Mouse (Mus musculus): ENCODE data around the gene Glt8d1. TPM values are rescaled to one million over a fixed set of nuclear protein-coding genes. Genes with fewer than 3 reads are reported as not detected.
A peak's percentile ranks its signal among the peaks of the same experiment; 100 is the strongest.

Gene Glt8d1
- 54.1 and 57.9 TPM in 2 replicates for polyA plus RNA-seq (2015; fragmentation: Nextera tagmentation; extraction: Ambion mirVana)

- Histone ChIP-seq H3K4me1 (ENCODE audit: control insufficient read depth, insufficient read depth, low read length) (peaks cover 13% of the 10 kb centered on the region), H3K4me2 (ENCODE audit: low read depth, low read length) (peak within 1 kb of the TSS; percentile 88), H3K4me3 (replicated peaks; ENCODE audit: low read length) (peak within 1 kb of the TSS; percentile 97), H3K27me3 (ENCODE audit: control insufficient read depth, insufficient read depth, low read length) (no peaks in the 10 kb centered on the region), H3K9ac (ENCODE audit: low read length) (peak within 1 kb of the TSS; percentile 97), H3K9me3 (replicated peaks; ENCODE audit: control insufficient read depth, low read length) (no peaks in the 10 kb centered on the region), H3K27ac (ENCODE audit: low read length) (peak within 1 kb of the TSS; percentile 95), H3K36me3 (ENCODE audit: control insufficient read depth, insufficient read depth, low read length) (no peaks in the 10 kb centered on the region)
- ATAC-seq (ENCODE audit: insufficient read depth, low FRiP score), result peak; percentile 95
- WGBS, result under 1% methylated on average over 84 of the region's 84 CpGs
These were observed at the start of gene Glt8d1, which contains the start of gene Spcs1 for GRCm38 (mm10) chr14:31001307-31002205. Glt8d1 (plus strand) TSS chr14:31001400. Spcs1 (minus strand) TSS chr14:31001672.

DNA sequence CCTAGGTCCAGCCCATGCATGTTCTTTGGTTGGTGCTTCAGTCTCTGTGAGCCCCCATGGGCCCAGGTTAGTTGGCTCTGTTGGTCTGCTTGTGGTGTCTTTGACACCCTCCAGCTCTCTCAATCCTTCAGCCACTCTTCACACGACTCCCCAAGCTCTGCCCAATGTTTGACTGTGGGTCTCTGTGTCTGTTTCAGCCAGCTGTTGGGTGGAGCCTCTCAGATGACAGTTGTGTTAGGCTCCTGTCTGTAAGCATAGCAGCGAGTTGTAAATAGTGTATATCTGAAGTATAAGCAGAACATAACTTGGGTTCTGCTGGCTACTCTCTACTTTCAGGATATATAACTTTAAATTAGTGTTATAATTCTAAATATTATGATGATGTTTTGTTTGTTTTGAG is 42.7 kb upstream of the Glt8d1 start:
- H3K4me2 ChIP-seq (ENCODE audit: low read depth, low read length), result no peak overlapping the region
- H3K36me3 ChIP-seq (ENCODE audit: control insufficient read depth, insufficient read depth, low read length), result no peaks in the 10 kb centered on the region
- WGBS, result 66% methylated on average over 2 of the region's 2 CpGs
- H3K9ac ChIP-seq (ENCODE audit: low read length), result no peak overlapping the region
- no peak overlapping the region for H3K27ac ChIP-seq (ENCODE audit: low read length)
- no peaks in the 10 kb centered on the region for H3K27me3 ChIP-seq (ENCODE audit: control insufficient read depth, insufficient read depth, low read length)
- H3K9me3 ChIP-seq (replicated peaks; ENCODE audit: control insufficient read depth, low read length), result no peaks in the 10 kb centered on the region
- ATAC-seq (ENCODE audit: insufficient read depth, low FRiP score), result no peak
- no peak overlapping the region for H3K4me3 ChIP-seq (replicated peaks; ENCODE audit: low read length)
- no peaks in the 10 kb centered on the region for H3K4me1 ChIP-seq (ENCODE audit: control insufficient read depth, insufficient read depth, low read length)

DNA sequence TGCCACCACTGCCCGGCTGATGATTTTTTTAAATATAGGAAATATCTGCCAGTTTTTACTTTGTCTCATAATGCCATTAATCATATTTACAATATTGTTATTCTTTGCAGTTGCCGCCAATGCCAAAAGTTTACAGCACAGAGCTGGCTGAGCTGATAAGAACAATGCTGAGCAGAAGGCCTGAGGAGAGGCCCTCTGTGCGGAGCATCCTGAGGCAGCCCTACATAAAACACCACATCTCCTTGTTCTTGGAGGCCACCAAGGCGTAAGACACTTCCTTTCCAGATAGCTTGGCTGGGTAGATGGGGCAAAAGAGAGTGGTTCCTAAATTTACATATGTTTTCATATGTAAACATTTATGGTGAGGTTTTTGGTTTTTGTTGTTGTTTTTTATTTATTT is 42.2 kb upstream of the Glt8d1 start:
- Histone ChIP-seq H3K9ac (ENCODE audit: low read length) (no peak overlapping the region), H3K4me3 (replicated peaks; ENCODE audit: low read length) (no peak overlapping the region), H3K4me2 (ENCODE audit: low read depth, low read length) (no peak overlapping the region), H3K4me1 (ENCODE audit: control insufficient read depth, insufficient read depth, low read length) (no peaks in the 10 kb centered on the region), H3K27me3 (ENCODE audit: control insufficient read depth, insufficient read depth, low read length) (no peaks in the 10 kb centered on the region), H3K27ac (ENCODE audit: low read length) (no peak overlapping the region), H3K36me3 (ENCODE audit: control insufficient read depth, insufficient read depth, low read length) (no peaks in the 10 kb centered on the region), H3K9me3 (replicated peaks; ENCODE audit: control insufficient read depth, low read length) (no peaks in the 10 kb centered on the region)
- ATAC-seq (ENCODE audit: insufficient read depth, low FRiP score), result no peak
- WGBS, result 87% methylated on average over 4 of the region's 4 CpGs

GRCm38 (mm10) chr14:30960366-30960765 is 40.8 kb upstream of the Glt8d1 start:
- no peak for ATAC-seq (ENCODE audit: insufficient read depth, low FRiP score)
- no peak overlapping the region for H3K4me3 ChIP-seq (replicated peaks; ENCODE audit: low read length)
- no peak overlapping the region for H3K9ac ChIP-seq (ENCODE audit: low read length)
- no peaks in the 10 kb centered on the region for H3K36me3 ChIP-seq (ENCODE audit: control insufficient read depth, insufficient read depth, low read length)
- no peaks in the 10 kb centered on the region for H3K4me1 ChIP-seq (ENCODE audit: control insufficient read depth, insufficient read depth, low read length)
- H3K9me3 ChIP-seq (replicated peaks; ENCODE audit: control insufficient read depth, low read length), result no peaks in the 10 kb centered on the region
- H3K4me2 ChIP-seq (ENCODE audit: low read depth, low read length), result no peak overlapping the region
- 80% methylated on average over 1 of the region's 1 CpGs for WGBS
- no peak overlapping the region for H3K27ac ChIP-seq (ENCODE audit: low read length)
- H3K27me3 ChIP-seq (ENCODE audit: control insufficient read depth, insufficient read depth, low read length), result no peaks in the 10 kb centered on the region

DNA sequence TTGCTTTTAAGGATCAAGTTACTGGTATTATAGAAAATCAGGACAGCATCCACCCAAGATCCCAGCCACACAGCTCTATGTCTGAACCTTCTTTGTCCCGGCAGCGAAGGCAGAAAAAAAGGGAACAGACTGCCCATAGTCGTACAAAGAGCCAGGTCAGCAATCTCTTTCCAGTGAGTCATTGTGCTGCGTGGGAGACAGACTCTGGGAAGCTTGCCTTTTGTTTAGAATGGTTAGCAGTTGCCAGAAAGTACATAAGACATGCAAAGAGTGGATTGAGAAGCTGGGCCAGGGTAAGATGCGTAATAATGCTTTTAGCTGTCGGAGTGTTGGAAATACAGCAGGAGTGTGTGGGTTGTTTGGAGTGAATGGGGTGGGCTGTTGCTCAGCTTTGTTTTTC is 27.0 kb upstream of the Glt8d1 start:
- peak overlapping the region; percentile 68; the same call in 1 of the 2 replicates for H3K27ac ChIP-seq (ENCODE audit: low read length)
- H3K4me2 ChIP-seq (ENCODE audit: low read depth, low read length), result no peak overlapping the region
- ATAC-seq (ENCODE audit: insufficient read depth, low FRiP score), result peak; percentile 80; the same call in 1 of the 2 replicates
- WGBS, result 51% methylated on average over 6 of the region's 6 CpGs
- no peaks in the 10 kb centered on the region for H3K4me1 ChIP-seq (ENCODE audit: control insufficient read depth, insufficient read depth, low read length)
- no peaks in the 10 kb centered on the region for H3K27me3 ChIP-seq (ENCODE audit: control insufficient read depth, insufficient read depth, low read length)
- no peaks in the 10 kb centered on the region for H3K9me3 ChIP-seq (replicated peaks; ENCODE audit: control insufficient read depth, low read length)
- H3K4me3 ChIP-seq (replicated peaks; ENCODE audit: low read length), result no peak overlapping the region
- peaks cover 6% of the 10 kb centered on the region; the same call in 1 of the 2 replicates for H3K36me3 ChIP-seq (ENCODE audit: control insufficient read depth, insufficient read depth, low read length)
- H3K9ac ChIP-seq (ENCODE audit: low read length), result no peak overlapping the region

- 67% methylated on average over 3 of the region's 3 CpGs for WGBS
These were observed 25.0 kb upstream of the Glt8d1 start for GRCm38 (mm10) chr14:30976222-30976621.

GRCm38 (mm10) chr14:30996417-30996816 is 4.8 kb upstream of the Glt8d1 start:
- Histone ChIP-seq H3K27me3 (ENCODE audit: control insufficient read depth, insufficient read depth, low read length) (no peaks in the 10 kb centered on the region), H3K4me3 (replicated peaks; ENCODE audit: low read length) (no peak overlapping the region)
- ATAC-seq (ENCODE audit: insufficient read depth, low FRiP score), result no peak

More at GRCm38 (mm10) chr14:30976222-30976621, 25.0 kb upstream of the Glt8d1 start:
- no peak for ATAC-seq (ENCODE audit: insufficient read depth, low FRiP score)
- no peaks in the 10 kb centered on the region for H3K27me3 ChIP-seq (ENCODE audit: control insufficient read depth, insufficient read depth, low read length)
- no peak overlapping the region for H3K4me2 ChIP-seq (ENCODE audit: low read depth, low read length)
- H3K27ac ChIP-seq (ENCODE audit: low read length), result no peak overlapping the region
- H3K9ac ChIP-seq (ENCODE audit: low read length), result no peak overlapping the region
- H3K36me3 ChIP-seq (ENCODE audit: control insufficient read depth, insufficient read depth, low read length), result no peaks in the 10 kb centered on the region
- H3K9me3 ChIP-seq (replicated peaks; ENCODE audit: control insufficient read depth, low read length), result no peaks in the 10 kb centered on the region
- no peak overlapping the region for H3K4me3 ChIP-seq (replicated peaks; ENCODE audit: low read length)
- H3K4me1 ChIP-seq (ENCODE audit: control insufficient read depth, insufficient read depth, low read length), result no peaks in the 10 kb centered on the region

DNA sequence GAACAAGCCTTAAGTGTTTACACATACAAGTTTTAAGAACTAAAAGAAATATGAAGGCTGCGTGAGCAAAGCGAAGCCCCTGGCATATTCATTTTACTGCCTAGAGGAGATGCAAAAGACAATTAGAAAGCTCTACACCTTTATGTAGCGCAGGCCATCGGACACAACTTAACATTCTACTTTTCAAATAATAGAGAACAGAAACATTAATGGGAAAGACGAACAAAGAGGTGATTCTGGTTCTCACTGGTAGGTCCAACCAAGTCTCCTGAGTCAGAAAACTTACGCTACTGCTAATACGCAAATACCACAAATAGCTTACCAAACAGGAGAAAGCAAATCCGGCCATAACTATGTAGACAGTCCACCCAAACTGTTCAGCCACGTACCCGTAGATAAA is 844 bp upstream of the Glt8d1 start:
- Histone ChIP-seq H3K4me1 (ENCODE audit: control insufficient read depth, insufficient read depth, low read length) (peaks cover 13% of the 10 kb centered on the region), H3K27me3 (ENCODE audit: control insufficient read depth, insufficient read depth, low read length) (no peaks in the 10 kb centered on the region), H3K9ac (ENCODE audit: low read length) (peak overlapping the region; percentile 97), H3K4me3 (replicated peaks; ENCODE audit: low read length) (peak overlapping the region; percentile 97), H3K27ac (ENCODE audit: low read length) (0 out of 2 replicates have a peak overlapping the region, but pooled peaks have one; percentile 95), H3K9me3 (replicated peaks; ENCODE audit: control insufficient read depth, low read length) (no peaks in the 10 kb centered on the region), H3K36me3 (ENCODE audit: control insufficient read depth, insufficient read depth, low read length) (no peaks in the 10 kb centered on the region), H3K4me2 (ENCODE audit: low read depth, low read length) (peak overlapping the region; percentile 61)
- ATAC-seq (ENCODE audit: insufficient read depth, low FRiP score), result no peak
- 50% methylated on average over 10 of the region's 10 CpGs for WGBS

More at GRCm38 (mm10) chr14:30996417-30996816, 4.8 kb upstream of the Glt8d1 start:
- H3K9me3 ChIP-seq (replicated peaks; ENCODE audit: control insufficient read depth, low read length), result no peaks in the 10 kb centered on the region
- 0 out of 2 replicates have a peak, but pooled peaks cover 7% of the 10 kb centered on the region for H3K4me1 ChIP-seq (ENCODE audit: control insufficient read depth, insufficient read depth, low read length)
- H3K36me3 ChIP-seq (ENCODE audit: control insufficient read depth, insufficient read depth, low read length), result no peaks in the 10 kb centered on the region
- H3K27ac ChIP-seq (ENCODE audit: low read length), result no peak overlapping the region
- H3K4me2 ChIP-seq (ENCODE audit: low read depth, low read length), result no peak overlapping the region
- no peak overlapping the region for H3K9ac ChIP-seq (ENCODE audit: low read length)

DNA sequence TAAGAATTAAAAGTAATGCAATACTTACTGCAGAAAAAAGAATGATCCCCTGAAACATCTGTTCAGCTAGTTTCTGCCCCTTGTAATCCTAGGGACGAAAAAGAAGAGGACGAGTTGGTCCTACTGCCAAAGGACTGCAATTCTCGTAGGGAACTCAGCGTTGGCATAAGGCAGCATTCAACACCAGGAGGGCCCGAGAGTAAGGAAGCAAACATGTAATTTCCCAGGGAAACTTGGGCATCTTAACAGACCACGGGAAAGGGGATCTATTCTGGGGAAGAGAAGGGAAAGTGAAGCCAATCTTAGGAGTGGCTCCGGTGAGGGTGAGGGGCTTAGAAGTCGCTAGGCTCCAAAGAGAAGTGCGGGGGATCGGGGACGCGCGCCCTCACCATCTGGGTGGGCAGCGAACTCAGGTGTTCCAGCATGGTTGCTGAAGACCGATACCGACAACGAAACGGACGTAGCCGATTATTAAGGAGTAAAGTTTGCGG is 339 bp upstream of the Glt8d1 start:
- H3K27ac ChIP-seq (ENCODE audit: low read length), result peak overlapping the region; percentile 95
- H3K27me3 ChIP-seq (ENCODE audit: control insufficient read depth, insufficient read depth, low read length), result no peaks in the 10 kb centered on the region
- H3K36me3 ChIP-seq (ENCODE audit: control insufficient read depth, insufficient read depth, low read length), result no peaks in the 10 kb centered on the region
- H3K9ac ChIP-seq (ENCODE audit: low read length), result peak overlapping the region; percentile 97
- H3K4me1 ChIP-seq (ENCODE audit: control insufficient read depth, insufficient read depth, low read length), result peaks cover 13% of the 10 kb centered on the region
- H3K9me3 ChIP-seq (replicated peaks; ENCODE audit: control insufficient read depth, low read length), result no peaks in the 10 kb centered on the region
- peak overlapping the region; percentile 97 for H3K4me3 ChIP-seq (replicated peaks; ENCODE audit: low read length)
- peak overlapping the region; percentile 61 for H3K4me2 ChIP-seq (ENCODE audit: low read depth, low read length)
- WGBS, result under 1% methylated on average over 21 of the region's 21 CpGs
- ATAC-seq (ENCODE audit: insufficient read depth, low FRiP score), result no peak

All from stomach, embryonic 16.5 days (tissue).